Mouse (Mus musculus) olfactory bulb, adult 2 months (tissue): ENCODE results near the gene Sh3pxd2a.

ENCODE experiments used
- CTCF ChIP-seq: fragments of 200-500 bp; IDR thresholded peaks from 2 replicates; pipeline ENCODE4 v1.5.1; 2012; ENCODE audit warnings: low read depth, mild to moderate bottlenecking, low read length, moderate library complexity; ENCODE audit not compliant: insufficient read depth
- POLR2A ChIP-seq: fragments of 200-500 bp; IDR thresholded peaks from 2 replicates; pipeline ENCODE4 v1.6.1; 2012; ENCODE audit warnings: mild to moderate bottlenecking, low read depth, low read length, moderate library complexity; ENCODE audit not compliant: insufficient read depth

DNA sequence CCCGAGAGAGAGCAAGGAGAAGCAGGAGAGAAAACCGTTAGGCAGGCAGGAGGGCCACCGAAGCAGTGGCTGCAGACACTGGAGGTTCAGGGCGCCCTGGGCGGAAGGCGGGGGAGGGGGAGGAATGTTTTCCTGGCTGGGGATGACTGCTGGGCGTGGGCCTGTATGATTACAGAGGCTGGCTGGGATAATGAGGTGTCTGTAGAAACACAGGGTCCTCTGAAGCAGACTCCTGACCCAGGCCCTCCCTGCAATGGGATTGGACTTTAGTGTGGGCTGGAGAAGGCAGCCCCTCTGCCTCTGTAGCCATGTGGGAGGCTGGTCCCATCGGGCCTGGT, 143.9 kb downstream of the Sh3pxd2a start:
- TF ChIP-seq CTCF (no peak), POLR2A (no peak)
